Mouse (Mus musculus) limb, embryonic 13.5 days (tissue): ENCODE data around the gene Zfy2. TPM values are rescaled to one million over a fixed set of nuclear protein-coding genes. Genes with fewer than 3 reads are reported as not detected.

Experiments
- ATAC-seq: fragments of 200-750 bp; cut with Nextera tagmentation; 2 replicates; pipeline ENCODE4 v1.8.0; 2017; ENCODE audit warnings: low read depth, moderate number of reproducible peaks, moderate TSS enrichment; ENCODE audit not compliant: low FRiP score
- H3K27ac ChIP-seq: fragments of 300-500 bp; sonication (generic); 2 replicates; pipeline ENCODE4 v1.5.1; 2015; ENCODE audit warnings: inconsistent platforms, mild to moderate bottlenecking, moderate library complexity
- H3K27me3 ChIP-seq: fragments of 300-500 bp; sonication (generic); 2 replicates; pipeline ENCODE4 v1.6.1; 2015; ENCODE audit warnings: mild to moderate bottlenecking, inconsistent platforms
- H3K36me3 ChIP-seq: fragments of 300-500 bp; sonication (generic); 2 replicates; pipeline ENCODE4 v1.6.1; 2015; ENCODE audit warnings: inconsistent platforms, mild to moderate bottlenecking, moderate library complexity
- H3K4me1 ChIP-seq: fragments of 300-500 bp; sonication (generic); 2 replicates; pipeline ENCODE4 v1.6.1; 2015; ENCODE audit warnings: inconsistent platforms
- H3K4me2 ChIP-seq: fragments of 300-500 bp; sonication (generic); replicated peaks from 2 replicates; pipeline ENCODE4 v1.6.1; 2015; ENCODE audit warnings: inconsistent platforms, mild to moderate bottlenecking, moderate library complexity
- H3K4me3 ChIP-seq: fragments of 300-500 bp; sonication (generic); 2 replicates; pipeline ENCODE4 v1.5.1; 2015; ENCODE audit warnings: moderate library complexity, mild to moderate bottlenecking, inconsistent platforms
- H3K9ac ChIP-seq: fragments of 300-500 bp; sonication (generic); 2 replicates; pipeline ENCODE4 v1.6.1; 2015; ENCODE audit warnings: mild to moderate bottlenecking, inconsistent platforms
- H3K9me3 ChIP-seq: fragments of 300-500 bp; sonication (generic); 2 replicates; pipeline ENCODE4 v1.6.1; 2016; ENCODE audit warnings: inconsistent platforms
- WGBS: fragments of 180-500 bp; shearing (Covaris S2); methylation state at CpG from one replicate; pipeline ENCODE4 v1.1.7; 2015; 5-methylcytosine and 5-hydroxymethylcytosine counted together
- polyA plus RNA-seq: library from polyadenylated mRNA; unstranded; fragments of >200 nt; fragmentation: Nextera tagmentation; extraction: Ambion mirVana; gene quantifications from 2 replicates; pipeline ENCODE4 v1.2.1, GENCODE M21; 2015

Zfy2 gene
- polyA plus RNA-seq, result not detected in 2 replicates

- Histone ChIP-seq H3K27ac (no peak within 1 kb of the TSS), H3K4me2 (no peak within 1 kb of the TSS), H3K27me3 (no peaks in the 10 kb centered on the region), H3K9me3 (no peaks in the 10 kb centered on the region), H3K9ac (no peak within 1 kb of the TSS), H3K36me3 (no peaks in the 10 kb centered on the region), H3K4me1 (no peaks in the 10 kb centered on the region), H3K4me3 (no peak within 1 kb of the TSS)
- WGBS, result 88% methylated on average over 2 of the region's 2 CpGs
- ATAC-seq, result no peak
These were observed at the start of gene Zfy2 for GRCm38 (mm10) chrY:2170309-2170708. Gene Zfy2 (minus strand): TSS chrY:2170409.
